Mouse (Mus musculus) liver, embryonic 11.5 days (tissue): ENCODE measurements around the gene Ly6g6e. TPM values are rescaled to one million over a fixed set of nuclear protein-coding genes. Genes with fewer than 3 reads are reported as not detected.
A peak's percentile ranks its signal among the peaks of the same experiment; 100 is the strongest.

Source experiments
- ATAC-seq: fragments of 200-750 bp; cut with Nextera tagmentation; replicated peaks from 2 replicates; pipeline ENCODE4 v1.8.0; 2017; ENCODE audit warnings: moderate number of reproducible peaks, mild to moderate bottlenecking, moderate TSS enrichment, moderate library complexity; ENCODE audit not compliant: low FRiP score
- DNase-seq: peaks from one replicate; pipeline ENCODE4 v3.0.0-alpha.2; 2017; ENCODE audit warnings: low spot score
- H3K27ac ChIP-seq: fragments of 300-500 bp; sonication (generic); 2 replicates; pipeline ENCODE4 v1.5.1; 2014; ENCODE audit warnings: mild to moderate bottlenecking, low read depth, low read length, control low read depth
- H3K27me3 ChIP-seq: fragments of 300-500 bp; sonication (generic); replicated peaks from 2 replicates; pipeline ENCODE4 v1.6.1; 2014; ENCODE audit warnings: low read length, mixed read lengths; ENCODE audit not compliant: control insufficient read depth, insufficient read depth
- H3K36me3 ChIP-seq: fragments of 300-500 bp; sonication (generic); 2 replicates; pipeline ENCODE4 v1.6.1; 2014; ENCODE audit warnings: mild to moderate bottlenecking, low read length, moderate library complexity, mixed read lengths; ENCODE audit not compliant: control insufficient read depth, insufficient read depth
- H3K4me1 ChIP-seq: fragments of 300-500 bp; sonication (generic); replicated peaks from 2 replicates; pipeline ENCODE4 v1.6.1; 2014; ENCODE audit warnings: low read length, mixed read lengths; ENCODE audit not compliant: control insufficient read depth, insufficient read depth
- H3K4me2 ChIP-seq: fragments of 300-500 bp; sonication (generic); 2 replicates; pipeline ENCODE4 v1.6.1; 2014; ENCODE audit warnings: mild to moderate bottlenecking, control low read depth, moderate library complexity
- H3K4me3 ChIP-seq: fragments of 300-500 bp; sonication (generic); 2 replicates; pipeline ENCODE4 v1.5.1; 2014; ENCODE audit warnings: low read depth, low read length, control low read depth
- H3K9ac ChIP-seq: fragments of 300-500 bp; sonication (generic); 2 replicates; pipeline ENCODE4 v1.6.1; 2014; ENCODE audit warnings: low read depth, low read length, control low read depth
- H3K9me3 ChIP-seq: fragments of 300-500 bp; sonication (generic); 2 replicates; pipeline ENCODE4 v1.6.1; 2016; ENCODE audit warnings: low read length, inconsistent platforms, mixed read lengths; ENCODE audit not compliant: control insufficient read depth
- WGBS: fragments of 180-500 bp; shearing (Covaris S2); extraction: QIAGEN DNeasy Blood & Tissue Kit; methylation state at CpG from one replicate; pipeline ENCODE4 v1.1.7; 2014; 5-methylcytosine and 5-hydroxymethylcytosine counted together
- polyA plus RNA-seq: library from polyadenylated mRNA; unstranded; fragments of >200 nt; fragmentation: Nextera tagmentation; extraction: Ambion mirVana; gene quantifications from 2 replicates; pipeline ENCODE4 v1.2.1, GENCODE M21; 2014

The Ly6g6e gene
- polyA plus RNA-seq, 1 experiment from 2014 or later: not detected

DNA sequence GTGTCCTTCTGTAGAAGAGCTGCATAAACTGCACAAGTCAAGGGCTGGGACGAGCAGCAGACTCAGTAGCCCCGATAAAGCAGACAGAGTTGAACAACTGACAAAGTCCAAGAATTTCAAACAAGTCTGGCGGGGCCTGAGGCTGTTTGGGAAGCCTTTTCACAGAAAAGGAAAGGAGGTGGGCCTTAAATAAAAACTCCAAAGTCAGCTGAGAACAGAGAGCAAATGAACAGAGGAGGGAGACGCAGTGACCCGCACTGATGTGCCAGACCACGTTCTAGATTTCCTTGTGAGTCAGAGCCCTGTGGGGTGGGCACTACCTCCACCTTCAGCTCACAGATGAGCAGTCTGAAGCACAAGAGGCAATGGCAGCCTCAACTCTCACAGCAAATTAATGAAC is 41.8 kb upstream of the Ly6g6e start:
- Histone ChIP-seq H3K4me3 (no peak overlapping the region), H3K4me1 (peaks cover 5% of the 10 kb centered on the region), H3K4me2 (no peak overlapping the region), H3K27ac (no peak overlapping the region; the same call in 1 of the 2 replicates), H3K9me3 (no peaks in the 10 kb centered on the region), H3K9ac (no peak overlapping the region), H3K27me3 (no peaks in the 10 kb centered on the region), H3K36me3 (no peaks in the 10 kb centered on the region)
- ATAC-seq: no peak
- 68% methylated on average over 6 of the region's 6 CpGs for WGBS
- DNase-seq: no peak

DNA sequence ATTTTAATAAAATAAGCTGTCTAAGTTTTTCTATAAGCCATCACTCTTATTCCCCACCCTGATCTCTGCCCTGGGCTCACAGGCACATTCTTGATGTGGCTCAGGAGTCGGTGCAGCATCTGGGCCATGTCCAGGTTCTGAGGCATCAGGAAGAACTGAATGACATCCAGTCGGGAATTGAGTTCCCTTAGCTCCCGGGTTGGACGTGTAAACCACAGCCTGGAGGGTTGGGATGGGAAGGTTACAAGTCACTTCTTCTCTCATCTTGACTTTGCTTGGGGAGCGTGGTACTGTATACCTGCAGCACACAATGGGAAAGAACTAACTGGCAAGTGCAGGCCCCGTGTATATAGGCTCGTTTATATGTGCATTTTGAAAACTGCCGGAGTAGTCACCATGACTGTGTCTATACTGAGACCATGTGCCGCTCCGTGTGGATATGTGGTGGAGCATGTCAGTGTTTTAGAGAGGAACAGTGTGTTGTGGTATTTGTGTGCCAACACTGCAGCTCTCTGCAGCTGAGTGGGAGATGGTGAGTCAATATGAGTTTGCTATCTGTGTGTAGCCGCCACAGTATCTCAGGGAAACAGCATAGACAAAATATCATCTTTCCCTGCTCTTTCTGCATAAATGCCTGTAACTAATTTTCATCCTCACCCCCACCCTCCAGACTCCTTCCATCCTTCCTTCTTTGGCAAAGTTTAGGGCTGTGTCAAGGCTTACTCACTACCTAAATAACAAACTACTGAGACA is 37.4 kb upstream of the Ly6g6e start:
- no peaks in the 10 kb centered on the region for H3K9me3 ChIP-seq
- ATAC-seq (no peak), DNase-seq (no peak)
- no peaks in the 10 kb centered on the region for H3K36me3 ChIP-seq
- WGBS: 81% methylated on average over 11 of the region's 11 CpGs
- peaks cover 18% of the 10 kb centered on the region for H3K4me1 ChIP-seq
- no peak overlapping the region for H3K27ac ChIP-seq
- H3K9ac ChIP-seq: no peak overlapping the region
- H3K4me3 ChIP-seq: no peak overlapping the region
- no peaks in the 10 kb centered on the region for H3K27me3 ChIP-seq
- no peak overlapping the region for H3K4me2 ChIP-seq

DNA sequence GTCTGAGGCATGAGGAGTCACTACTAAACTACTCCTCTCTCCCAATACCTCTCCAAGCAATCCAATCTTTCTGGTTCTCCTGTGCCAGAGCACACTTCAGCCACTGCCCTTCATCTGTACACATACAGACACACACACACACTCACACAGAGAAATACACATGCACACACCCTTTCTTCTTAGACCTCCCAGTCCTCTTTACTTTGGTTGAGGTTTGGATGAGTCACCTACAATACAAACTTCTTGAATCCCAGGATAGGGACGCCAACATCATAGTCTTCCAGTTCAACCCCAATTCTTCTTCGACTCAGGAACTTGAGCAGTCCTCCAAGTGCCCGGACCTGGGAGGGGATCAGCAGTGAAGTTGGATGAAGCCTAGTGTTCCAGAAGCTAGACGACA is 32.9 kb upstream of the Ly6g6e start:
- Histone ChIP-seq H3K27me3 (no peaks in the 10 kb centered on the region), H3K9ac (no peak overlapping the region), H3K4me1 (peaks cover 51% of the 10 kb centered on the region), H3K27ac (peak overlapping the region; percentile 58; the same call in 1 of the 2 replicates), H3K36me3 (no peaks in the 10 kb centered on the region), H3K4me3 (no peak overlapping the region), H3K9me3 (no peaks in the 10 kb centered on the region), H3K4me2 (peak overlapping the region; percentile 11; the same call in 1 of the 2 replicates)
- DNase-seq (no peak), ATAC-seq (no peak)
- WGBS: 83% methylated on average over 4 of the region's 4 CpGs

DNA sequence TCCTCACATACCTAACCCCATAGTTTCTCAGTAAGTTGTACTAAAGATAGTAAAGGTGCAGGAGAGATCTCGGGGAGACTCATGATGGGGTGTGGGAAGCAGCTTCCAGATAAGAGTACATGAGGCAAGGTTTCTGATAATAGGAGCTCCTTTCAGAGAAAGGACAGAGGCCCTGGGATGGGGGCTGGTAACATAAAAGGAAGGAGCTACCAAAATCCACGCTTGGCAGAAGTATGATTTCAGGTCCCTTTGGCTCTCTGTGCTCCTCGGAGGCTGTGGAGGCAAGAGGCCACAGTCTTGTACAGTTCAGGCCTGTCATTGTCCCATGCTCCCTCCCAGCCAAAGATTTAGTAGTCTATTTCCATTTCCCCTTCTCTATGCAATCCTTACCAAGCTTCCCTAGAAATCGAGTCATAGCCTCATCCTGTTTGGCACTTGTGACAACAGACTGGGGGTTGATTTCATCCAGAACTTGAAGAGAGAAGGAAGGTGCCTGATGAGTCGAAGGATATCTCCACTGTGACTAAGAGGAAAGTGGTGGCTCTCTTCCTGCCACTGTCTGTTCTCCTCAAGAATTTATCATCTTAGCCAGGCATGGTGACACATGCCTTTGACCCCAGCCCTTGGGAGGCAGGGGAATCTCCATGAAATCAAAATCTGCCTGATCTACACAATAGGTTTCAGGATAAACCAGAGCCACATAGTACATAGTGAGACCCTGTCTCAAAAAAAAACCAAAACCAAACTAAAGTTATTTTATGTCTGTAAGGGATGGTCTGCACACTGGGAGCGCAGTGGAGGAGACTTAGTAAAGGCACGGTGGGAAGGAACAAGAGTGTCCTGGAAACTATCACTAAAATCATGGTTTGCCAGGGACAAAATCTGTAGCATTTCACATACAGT is 31.5 kb upstream of the Ly6g6e start:
- 41% methylated on average over 7 of the region's 7 CpGs for WGBS
- peak; percentile 38 for ATAC-seq

GRCm38 (mm10) chr17:35045807-35046680 is 30.7 kb upstream of the Ly6g6e start:
- Histone ChIP-seq H3K9me3 (no peaks in the 10 kb centered on the region), H3K4me2 (peak overlapping the region; percentile 99), H3K4me3 (peak overlapping the region; percentile 72), H3K36me3 (no peaks in the 10 kb centered on the region), H3K27ac (peak overlapping the region; percentile 96), H3K27me3 (no peaks in the 10 kb centered on the region), H3K4me1 (peaks cover 58% of the 10 kb centered on the region), H3K9ac (peak overlapping the region; percentile 93)
- DNase-seq (no peak), ATAC-seq (no peak)
- 3% methylated on average over 48 of the region's 48 CpGs for WGBS

More for the DNA sequence above, 31.5 kb upstream of the Ly6g6e start:
- H3K9me3 ChIP-seq: no peaks in the 10 kb centered on the region
- H3K4me3 ChIP-seq: peak overlapping the region; percentile 72
- no peaks in the 10 kb centered on the region for H3K27me3 ChIP-seq
- peak overlapping the region; percentile 93 for H3K9ac ChIP-seq
- peak overlapping the region; percentile 99 for H3K4me2 ChIP-seq
- no peak for DNase-seq
- peak overlapping the region; percentile 96 for H3K27ac ChIP-seq
- H3K36me3 ChIP-seq: no peaks in the 10 kb centered on the region
- H3K4me1 ChIP-seq: peaks cover 58% of the 10 kb centered on the region

GRCm38 (mm10) chr17:35046681-35047455 is 29.8 kb upstream of the Ly6g6e start, which contains the start of gene Msh5:
Gene Msh5 (minus strand): TSS chr17:35046745.
- no peaks in the 10 kb centered on the region for H3K9me3 ChIP-seq
- no peaks in the 10 kb centered on the region for H3K36me3 ChIP-seq
- H3K4me3 ChIP-seq: peak within 1 kb of the TSS; percentile 72
- 3% methylated on average over 33 of the region's 33 CpGs for whole genome bisulfite sequencing
- peaks cover 58% of the 10 kb centered on the region for H3K4me1 ChIP-seq
- H3K27me3 ChIP-seq: no peaks in the 10 kb centered on the region
- H3K27ac ChIP-seq: peak within 1 kb of the TSS; percentile 96
- peak within 1 kb of the TSS; percentile 99 for H3K4me2 ChIP-seq
- ATAC-seq: peak; percentile 89
- DNase-seq: peak; percentile 99
- H3K9ac ChIP-seq: peak within 1 kb of the TSS; percentile 93

GRCm38 (mm10) chr17:35047688-35048087 is 29.0 kb upstream of the Ly6g6e start:
- 16% methylated on average over 1 of the region's 1 CpGs for WGBS
- H3K9me3 ChIP-seq: no peaks in the 10 kb centered on the region
- H3K4me1 ChIP-seq: peaks cover 65% of the 10 kb centered on the region
- no peak for ATAC-seq
- no peaks in the 10 kb centered on the region for H3K27me3 ChIP-seq
- H3K4me3 ChIP-seq: peak overlapping the region; percentile 36
- DNase-seq: no peak
- peak overlapping the region; percentile 64 for H3K9ac ChIP-seq
- H3K4me2 ChIP-seq: peak overlapping the region; percentile 99
- peaks cover 3% of the 10 kb centered on the region for H3K36me3 ChIP-seq
- H3K27ac ChIP-seq: peak overlapping the region; percentile 87
